Mouse (Mus musculus): ENCODE measurements at regions not wholly inside any gene's neighbourhood (a gene's known extent, or its start where the extent isn't known, plus 50 kb on each side); places are given as distances from the start of the nearest gene placed in this dataset.
A peak's percentile ranks its signal among the peaks of the same experiment; 100 is the strongest.

DNA sequence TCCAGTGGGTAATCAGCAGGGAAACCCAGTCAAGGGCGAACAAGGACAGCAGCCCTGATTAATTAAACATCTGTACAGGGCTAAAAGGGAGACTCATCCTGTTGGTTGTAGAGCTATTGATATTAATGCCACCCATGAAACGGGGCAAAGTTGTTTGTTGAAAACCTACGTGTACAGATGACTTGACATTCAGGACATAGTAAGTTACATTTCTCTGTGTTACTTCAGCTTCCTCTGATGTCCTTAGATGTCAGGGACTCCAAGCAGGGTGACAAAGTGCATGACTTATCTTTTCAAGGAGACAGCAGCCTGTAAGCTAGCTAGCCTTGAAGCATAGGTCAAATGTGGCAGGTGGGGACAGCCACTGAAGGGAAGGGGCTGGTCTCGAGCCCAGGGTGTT, 390.5 kb downstream of the Ccdc171 start:
- no peak for DNase-seq

DNA sequence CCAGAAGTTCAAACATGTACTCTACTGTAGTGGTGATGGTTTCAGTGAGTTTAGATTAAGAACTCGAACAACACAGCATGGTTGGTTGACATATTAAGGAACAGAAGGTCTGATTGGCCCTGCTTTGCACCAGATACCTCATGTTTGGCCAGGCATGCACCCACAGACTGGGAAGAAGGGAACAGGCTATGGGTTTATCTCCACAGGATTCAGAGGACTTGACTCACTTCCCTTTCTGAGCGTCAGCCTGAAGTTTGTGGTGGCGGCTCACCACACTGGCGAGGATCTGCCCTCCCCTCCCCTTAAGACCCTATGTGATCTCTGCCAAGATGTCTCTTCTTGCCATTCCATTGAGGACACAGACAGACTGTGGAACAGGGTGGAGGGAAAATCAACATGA, 391.7 kb downstream of the Ccdc171 start:
- no peak for DNase-seq

DNA sequence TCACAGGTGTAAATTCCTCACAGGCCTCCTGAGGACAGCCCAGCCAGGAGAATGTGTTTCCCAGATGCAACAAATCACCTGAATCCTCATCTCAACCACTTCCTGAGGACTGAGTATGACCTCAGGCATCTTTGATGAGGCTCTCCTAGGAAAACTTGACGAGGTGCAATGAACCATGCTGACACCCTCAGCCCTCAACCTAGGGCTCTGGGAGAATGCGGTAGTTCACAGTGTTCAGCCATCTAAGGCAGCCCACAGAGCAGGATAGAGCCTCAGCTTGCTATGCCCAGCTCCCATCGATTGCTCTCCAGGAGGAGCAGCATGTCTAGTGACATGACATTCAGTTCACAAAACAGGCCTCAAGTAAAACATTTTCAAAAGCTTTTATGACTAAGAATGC, 392.7 kb downstream of the Ccdc171 start:
- DNase-seq, result no peak

DNA sequence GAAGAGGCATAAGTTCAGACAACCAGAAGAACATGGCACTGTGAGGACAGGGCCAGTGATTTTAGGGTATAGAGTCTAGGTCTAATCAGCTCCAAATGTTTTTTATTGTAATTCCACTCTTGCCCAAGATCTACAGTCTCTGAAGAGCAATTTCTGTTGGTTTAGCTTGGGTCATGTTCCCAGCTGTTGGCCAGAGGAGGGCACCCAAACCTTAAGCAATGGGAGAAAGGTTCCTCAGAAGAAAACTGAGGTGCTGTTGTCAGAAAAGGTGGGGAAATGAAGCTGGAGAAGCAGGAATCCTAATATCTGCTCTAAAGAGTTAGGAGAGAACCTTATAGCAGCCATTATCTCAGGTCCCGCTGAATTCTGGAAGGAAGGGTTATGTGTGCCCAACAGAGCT, 393.7 kb downstream of the Ccdc171 start:
- DNase-seq, result no peak

DNA sequence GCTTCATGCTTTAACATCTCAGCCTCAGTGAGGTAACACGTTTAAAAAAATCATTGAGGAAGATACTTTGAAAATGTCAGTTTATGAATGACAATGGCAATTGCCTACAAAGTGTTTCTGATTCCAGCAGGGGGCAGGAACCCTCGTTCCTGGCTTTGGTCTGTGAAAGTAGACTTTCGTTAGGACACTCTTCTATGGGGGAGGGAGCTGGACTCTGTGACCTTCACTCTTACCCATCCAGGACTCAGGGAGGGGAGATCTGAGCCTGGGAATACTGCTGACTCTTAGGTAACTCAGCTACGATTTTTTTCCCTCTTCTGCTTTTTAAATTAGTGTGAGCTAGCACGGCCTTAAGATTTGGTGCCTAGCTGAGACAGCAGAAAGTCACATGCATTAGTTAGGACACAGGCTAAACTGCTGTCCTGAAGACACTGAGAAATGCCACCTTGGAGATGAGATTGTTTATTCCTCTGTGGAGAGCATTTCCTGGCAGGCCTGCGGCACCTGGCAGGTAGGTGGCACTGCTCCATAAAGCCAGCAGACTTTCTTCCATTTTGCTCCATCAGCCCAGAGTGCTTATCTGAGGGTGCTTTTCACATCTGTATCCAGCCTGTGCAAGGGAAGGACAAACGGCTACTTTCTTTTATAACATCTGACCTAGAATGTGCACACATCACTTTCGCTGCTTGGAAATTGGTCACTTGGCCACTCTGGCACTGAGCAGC, 399.9 kb downstream of the Ccdc171 start:
- DNase-seq, result no peak

DNA sequence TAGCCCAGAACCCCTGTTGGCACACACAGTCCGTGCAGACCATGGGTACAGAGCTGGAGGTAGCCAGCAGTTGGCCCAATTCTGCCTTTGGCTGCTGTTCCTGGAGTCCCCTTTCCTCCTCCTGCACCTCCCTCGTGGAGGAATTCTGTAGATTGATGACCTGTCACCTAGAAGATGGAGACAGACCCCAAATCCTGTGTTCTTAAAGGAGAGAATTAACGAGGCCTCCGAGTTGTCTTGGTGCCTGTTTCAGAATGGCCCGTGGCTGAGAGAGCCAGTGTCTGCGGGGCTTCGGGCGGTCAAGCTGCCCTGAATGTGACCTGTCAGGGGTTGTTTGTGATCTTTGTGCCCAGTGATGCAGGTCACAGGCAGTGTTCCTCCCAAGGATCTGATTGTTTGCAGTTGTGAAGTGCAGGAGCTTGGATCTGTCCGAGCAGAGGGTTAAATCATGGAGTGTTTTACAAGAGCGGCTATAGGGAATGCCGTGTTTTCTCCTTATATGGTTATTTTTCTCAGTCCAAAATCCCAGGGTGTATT, 400.9 kb downstream of the Ccdc171 start:
- DNase-seq, result no peak

DNA sequence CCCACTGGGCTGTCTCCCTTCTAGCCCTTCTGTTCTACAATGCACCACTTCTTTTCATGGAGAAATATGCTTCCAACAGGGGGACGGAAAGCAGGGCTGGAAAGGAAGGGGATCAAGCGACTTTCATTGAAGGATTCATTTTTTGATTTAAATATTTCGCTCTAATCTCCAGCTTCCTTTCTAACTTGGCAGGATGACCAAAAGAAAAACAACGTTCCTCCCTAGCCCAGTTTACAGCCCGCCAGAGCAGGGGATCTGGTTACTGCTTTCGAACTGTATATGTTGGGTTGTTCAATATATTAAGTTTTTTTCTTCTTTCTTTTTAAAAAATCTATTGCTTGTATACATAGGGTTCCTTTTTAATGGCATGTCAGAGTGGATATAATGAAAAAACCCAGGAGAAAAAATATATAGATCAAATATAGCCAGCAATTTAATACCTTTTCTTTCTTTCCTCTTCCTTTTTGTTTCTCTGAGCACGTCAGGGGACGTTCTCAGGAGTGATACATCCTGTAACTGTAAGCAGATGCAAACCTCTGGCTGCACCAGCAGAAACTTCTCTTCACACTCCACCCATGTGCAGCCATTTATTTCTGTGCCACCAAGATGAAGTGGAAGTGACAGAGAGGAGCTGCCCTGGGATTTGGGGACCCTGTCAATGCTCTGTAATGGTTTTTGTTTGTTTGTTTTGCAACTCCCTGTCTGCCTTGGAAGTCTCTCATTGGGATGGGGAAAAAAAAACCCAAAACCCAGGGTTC, 406.7 kb downstream of the Ccdc171 start:
- no peak for DNase-seq

DNA sequence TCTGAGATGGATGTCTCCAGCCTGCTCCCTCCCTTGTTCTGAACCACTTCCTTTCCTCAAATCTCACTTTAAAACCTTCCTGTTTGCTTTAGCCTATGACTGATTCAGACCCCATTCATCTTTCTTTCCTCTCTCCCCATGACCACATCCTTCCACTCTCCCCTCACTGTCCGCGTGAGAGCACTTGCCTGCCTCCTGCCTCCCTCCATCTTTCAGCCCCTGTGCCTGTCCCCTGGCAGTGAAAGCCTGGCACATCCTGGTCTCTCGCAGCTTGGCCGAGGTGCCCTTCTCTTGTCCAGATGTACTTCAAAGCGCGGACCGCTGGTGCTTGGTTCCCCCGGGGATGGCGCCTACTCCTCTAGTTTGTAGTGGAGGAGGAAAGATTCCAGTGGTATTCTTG, 416.3 kb downstream of the Ccdc171 start:
- DNase-seq, result no peak

DNA sequence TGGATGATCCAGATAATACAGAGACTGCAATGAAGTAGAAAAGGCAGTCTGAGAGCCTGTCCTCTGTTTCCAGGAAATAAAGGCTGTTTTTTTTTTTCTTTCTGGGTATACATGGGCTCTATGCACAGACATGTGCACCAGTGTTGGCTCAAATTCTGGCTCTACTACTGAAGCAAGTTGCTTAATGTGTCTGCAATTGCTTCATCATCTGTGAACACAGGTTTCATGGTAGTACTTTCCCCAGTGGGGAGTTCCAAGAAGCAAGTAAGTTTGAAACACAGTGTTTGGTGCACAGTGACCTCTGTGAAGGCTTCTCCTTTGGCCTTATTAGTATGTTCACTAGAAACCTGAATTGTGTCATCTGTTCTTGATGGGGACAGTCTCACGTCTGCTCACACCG, 424.3 kb downstream of the Ccdc171 start:
- no peak for DNase-seq

DNA sequence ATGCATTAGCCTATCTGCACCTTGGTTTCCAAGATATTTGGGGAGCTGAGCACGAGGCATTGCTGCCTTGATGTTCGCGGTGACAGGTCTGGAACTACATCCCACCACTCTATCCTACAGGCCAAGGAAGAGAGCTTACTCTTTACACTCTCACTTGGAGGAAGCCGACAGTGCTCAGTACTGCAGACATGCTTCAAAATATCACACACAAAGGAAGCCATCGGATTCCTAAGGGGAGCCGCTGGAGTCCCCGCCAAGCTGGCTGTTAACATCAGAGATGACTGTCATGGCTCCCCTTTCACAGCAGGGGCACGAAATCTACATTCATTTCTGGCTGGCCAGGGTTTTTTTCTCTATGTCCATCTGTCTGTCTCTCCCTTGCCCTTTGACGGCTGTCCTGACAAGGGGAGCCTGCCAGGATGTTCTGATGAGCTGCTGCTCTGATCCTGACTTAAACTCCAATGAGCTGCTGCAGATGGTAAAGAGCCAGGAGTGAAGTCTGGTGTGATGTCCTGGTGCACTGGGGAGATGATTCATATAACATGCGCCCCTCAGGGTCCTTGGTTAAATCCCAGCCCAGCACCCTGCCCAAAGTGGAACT, 425.6 kb downstream of the Ccdc171 start:
- no peak for DNase-seq

DNA sequence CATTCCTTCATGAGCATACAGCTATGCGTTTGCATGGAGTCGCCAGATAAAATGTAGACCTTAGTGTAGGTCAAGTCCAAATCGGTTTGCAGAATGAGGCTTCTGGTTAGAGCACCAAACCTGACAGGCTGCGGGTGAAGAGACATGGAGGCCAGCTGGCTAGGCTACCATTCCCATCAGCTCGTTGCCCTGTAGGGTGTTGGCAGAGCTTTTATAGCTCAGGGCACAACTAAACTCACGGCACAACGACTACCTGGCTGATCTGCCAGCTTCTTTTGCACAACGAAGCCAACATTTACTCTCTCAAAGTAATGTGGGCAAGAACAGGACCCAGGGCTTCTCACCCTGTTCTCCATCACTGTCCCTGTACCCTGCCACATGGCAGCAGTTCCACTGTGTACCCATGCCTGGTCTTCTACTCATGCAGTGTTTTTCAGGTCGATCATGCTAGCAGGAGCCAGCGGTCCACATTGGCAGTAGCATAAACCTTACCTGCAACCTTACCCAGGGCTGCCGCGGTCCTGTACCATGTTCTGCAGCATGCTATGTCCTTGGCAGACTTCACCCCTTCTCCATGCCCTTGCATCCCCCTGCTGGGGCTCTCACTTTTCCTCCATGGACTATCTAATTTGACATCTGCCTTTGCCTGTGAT, 431.0 kb downstream of the Ccdc171 start:
- peak; percentile 17 for DNase-seq

DNA sequence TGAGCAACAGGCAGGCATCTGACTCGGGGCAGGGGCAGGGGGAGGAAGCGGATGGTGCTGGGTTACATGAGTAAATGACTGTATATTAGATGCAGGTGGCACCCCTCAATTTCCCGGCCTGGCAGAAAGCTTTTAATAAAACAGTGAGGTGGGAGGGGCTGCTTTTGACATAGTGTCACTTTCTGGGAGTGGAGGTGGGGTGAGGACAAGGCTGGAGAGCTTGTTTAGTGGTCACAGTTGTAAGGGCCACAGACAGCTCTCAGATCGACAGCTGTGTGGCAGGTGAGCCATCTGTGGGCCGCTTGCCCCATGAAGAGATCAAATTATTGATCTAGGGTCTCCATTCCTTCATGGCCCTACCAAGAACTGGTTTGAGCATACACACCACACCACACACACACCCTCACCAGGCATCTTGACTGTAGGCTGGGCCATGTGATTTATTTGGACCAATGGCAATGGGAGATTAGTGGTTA, 431.9 kb downstream of the Ccdc171 start:
- no peak for DNase-seq

DNA sequence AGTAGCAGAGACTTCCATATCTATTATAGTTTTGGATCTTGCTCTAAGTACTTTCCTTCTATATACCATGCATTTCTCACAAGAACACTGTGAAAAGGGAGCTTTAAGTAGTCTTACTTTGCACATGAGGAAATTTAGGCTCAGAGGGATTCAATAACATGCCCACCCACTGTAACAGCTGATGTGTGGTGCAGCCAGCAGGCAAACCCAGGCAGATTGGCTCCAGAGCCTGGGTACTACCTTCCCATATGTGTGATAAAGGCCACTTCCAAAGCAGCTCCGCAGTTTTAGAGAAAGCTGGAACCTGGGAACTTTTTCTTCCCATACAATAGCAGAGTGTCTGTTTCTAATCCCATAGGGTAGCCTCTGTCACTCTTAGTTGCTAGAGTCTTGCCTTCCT, 441.6 kb downstream of the Ccdc171 start:
- no peak for DNase-seq

DNA sequence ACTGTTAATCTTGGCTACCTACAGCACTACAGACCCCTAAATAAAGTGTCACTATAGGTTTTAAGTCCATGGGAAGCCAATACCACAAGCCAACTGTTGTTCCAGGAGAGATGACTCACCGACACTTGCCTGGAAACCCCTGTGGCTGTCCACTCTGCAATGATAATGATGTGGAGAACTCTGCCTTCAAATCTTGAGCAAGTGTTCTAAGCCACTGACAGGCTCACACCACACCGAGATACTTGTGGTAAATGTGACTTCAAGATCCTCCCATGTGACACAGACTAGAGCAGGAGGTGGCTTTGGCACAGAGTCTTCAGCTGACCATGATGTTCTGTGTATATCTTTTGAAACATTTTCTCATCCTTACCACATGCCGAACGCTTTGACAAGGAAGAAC, 447.8 kb downstream of the Ccdc171 start:
- no peak for DNase-seq

DNA sequence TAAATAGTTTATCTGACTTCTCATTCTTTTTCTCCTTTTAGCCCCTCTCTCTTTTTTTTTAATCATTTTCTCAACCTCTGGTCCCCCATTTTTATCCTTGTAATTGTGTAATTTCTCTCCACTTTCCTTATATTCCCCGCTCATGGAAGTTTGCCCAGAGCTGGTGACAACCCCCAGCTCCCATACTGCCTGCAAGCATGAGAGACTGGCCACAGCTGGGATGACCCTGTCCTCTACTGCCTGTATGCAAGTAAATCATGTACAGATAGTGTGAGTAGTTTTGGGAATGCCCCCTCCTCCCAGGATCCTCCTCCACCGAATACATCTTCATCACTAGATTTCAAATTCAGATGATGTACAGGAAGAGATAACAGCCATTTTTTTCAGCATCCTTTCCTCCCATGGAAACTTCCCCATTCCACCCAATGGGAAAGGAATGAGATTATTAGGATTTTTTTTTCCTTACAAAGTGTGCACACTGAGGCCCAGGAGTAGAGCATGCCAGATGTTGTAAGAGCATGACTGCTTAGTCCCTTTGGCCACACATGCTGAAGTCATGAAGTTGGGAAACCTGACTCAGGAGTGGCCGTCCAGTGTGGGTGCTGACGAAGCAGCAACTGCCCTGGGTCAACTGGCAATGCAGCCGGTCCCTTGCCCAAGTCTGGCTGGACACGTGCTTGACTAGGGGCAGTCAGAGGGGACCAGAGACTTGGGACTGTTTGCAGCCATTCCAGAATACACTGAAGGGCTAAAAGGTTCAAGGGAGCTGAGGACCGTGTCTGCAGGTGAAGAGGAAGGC, 449.1 kb downstream of the Ccdc171 start:
- no peak for DNase-seq

DNA sequence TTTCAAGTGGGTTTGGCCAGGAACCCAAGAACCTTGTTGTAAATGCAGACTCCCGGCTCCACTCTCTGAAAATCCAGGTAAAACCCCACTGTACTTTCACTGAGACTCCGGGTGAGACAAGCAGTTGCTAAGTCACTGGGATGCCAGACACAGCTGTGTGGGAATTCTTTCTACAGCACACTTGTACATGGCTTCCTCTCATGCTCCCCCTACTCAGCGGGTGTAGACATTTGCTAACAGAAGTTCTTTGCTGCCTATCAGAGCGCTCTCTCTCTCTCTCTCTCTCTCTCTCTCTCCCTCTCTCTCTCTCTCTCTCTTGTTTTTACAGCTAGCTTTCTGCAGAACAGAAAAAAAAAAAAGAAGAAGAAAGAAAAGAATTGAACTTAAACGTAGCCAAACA, 450.2 kb downstream of the Ccdc171 start:
- no peak for DNase-seq

DNA sequence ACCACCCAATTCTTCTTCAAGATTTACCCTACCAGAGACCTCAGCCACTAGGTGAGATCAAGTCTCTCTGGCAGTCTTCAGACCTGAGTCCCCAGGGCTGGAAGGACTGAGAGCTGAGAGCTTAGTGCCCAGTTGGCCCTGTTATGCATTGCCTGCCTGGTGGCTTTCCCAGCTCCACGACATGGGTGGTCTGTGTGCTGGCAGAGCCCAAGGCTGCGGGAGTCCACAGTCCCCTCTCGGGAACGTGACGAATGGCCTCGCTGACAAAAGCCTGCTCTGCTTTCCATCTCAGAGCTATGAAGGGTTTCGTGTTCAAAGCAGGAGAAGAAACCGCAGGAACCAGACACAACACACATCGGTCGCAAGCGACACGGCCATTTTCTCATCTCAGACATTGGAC, 450.7 kb downstream of the Ccdc171 start:
- DNase-seq, result no peak

DNA sequence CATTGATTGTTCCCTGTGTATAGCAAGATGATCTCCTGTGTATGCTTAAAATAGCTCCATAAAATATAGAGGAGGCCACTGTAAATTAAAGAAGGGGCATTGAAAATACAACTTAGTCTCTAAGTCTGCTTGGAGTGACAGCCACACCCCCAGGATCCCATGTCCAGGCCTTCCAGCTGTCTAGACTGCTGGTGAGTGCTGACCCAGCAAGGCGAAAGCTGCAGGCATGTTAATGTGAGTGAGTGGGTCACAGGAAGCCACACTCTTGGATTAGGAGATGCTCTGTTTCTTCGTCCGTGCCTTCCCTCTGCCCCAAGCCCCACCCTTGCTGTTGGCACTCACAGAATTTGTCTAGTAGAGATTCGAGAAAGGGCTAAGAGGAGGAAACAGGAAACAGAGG, 453.7 kb downstream of the Ccdc171 start:
- DNase-seq, result no peak

DNA sequence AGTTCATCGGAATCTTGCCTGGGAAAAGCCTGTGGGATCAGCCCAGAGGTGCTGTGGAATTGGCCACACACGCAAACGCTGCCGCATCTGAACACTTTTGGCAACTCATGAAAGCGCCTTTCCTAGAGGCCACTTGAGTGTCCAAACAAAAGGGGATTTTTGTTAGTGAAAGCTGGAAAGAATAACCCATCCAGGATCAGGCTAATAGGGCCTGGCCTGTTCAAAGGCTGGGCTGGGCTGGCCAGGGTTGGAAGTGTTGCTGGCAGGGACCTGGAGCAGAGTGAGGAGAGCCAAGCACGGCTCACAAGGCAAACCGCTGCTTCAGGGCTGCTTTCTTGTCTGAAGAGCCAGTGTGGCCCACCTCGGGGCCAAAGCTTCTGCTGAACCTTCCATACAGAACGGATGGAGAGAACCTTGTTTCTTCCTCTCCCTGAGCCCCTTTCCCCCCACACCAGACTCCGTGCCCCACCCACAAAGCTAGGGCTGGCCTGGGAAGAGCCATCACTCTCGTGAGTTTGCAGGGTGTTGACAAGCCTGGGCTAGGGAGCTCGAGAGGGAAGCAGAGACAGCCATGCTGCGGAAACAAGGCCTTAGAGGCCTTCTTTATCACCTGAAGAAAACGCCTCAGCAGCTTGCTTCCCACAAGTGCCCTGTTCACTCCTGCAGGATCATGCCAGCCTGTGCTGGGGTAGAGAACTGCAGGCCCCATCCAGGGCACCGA, 459.5 kb downstream of the Ccdc171 start:
- no peak for DNase-seq

DNA sequence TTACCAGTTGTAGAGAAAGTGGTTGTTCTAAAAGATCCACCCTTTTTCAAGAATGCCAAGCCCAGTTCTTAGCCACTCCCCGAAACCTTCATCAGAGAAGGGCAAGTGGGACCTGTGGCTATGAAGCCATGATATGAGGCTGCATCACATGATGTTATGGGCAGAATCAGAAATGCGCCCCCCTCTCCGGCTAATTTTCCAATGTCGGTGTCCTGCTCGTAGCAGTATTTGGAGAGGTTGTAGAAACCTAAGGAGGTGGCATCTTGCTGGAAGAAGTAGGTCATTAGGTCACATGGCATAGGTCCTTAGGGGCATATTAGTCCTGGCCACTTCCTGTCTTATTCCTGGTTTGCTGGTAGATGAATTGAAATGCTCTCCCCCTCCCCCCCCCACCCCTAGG, 460.1 kb downstream of the Ccdc171 start:
- DNase-seq, result no peak

DNA sequence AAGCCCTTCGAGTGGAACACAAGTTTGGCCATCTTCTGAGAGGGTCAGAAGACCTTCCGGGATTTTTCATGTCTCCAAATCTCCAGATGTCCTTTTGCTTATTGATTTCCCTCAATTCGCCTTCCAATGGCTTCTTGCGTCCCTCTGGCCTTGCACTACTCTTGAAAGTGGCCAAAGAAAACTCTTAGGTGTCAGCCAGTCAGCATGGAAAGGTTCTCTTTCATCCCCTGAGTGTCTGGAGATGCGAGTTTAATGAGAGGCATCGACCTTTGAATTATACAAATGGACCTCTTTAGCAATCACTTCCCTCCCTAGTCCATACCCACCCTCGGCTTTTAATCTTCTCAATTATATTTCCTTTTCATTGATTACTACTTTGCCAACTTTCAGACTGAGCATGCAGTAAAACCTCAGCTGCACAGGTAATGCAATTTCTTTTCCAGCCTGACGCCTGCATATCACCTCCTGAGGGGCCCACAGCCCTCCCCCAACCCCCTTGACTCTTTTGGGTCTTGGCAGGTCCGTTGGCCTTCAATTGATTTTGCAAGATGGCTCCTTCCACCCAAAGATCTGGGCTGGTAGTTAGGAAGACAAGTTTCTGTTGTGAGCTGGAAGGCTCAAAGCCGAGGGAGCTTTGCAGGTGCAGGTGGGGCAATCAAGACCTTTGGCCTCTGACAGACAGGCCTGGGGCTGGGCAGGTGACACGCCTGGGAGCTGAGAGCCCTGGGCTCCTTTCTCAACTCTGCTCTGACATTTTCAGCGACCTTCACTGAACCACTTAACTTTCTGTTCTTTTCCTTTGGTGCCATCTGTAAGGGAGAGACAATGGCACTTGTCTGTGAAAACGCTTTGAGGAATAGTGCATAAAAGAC, 461.8 kb downstream of the Ccdc171 start:
- no peak for DNase-seq
